Mouse (Mus musculus) bone marrow macrophage, adult 2 months (primary cell): ENCODE results near the gene Zfp384.

Source experiments
- CTCF ChIP-seq: IDR thresholded peaks from 2 replicates; pipeline ENCODE4 v1.5.1; 2012; ENCODE audit warnings: low read depth, mild to moderate bottlenecking, low read length, moderate library complexity
- POLR2A ChIP-seq: IDR thresholded peaks from 2 replicates; pipeline ENCODE4 v1.6.1; 2012; ENCODE audit warnings: mild to moderate bottlenecking, low read depth, low read length, borderline replicate concordance

- TF ChIP-seq CTCF (no peak), POLR2A (no peak)
Measured at GRCm38 (mm10) chr6:125039131-125039530, 30.2 kb downstream of the Zfp384 start.
